Mouse (Mus musculus) liver, adult 2 months (tissue): Measurements from ENCODE around the gene Ryr3. TPM values are rescaled to one million over a fixed set of nuclear protein-coding genes. Genes with fewer than 3 reads are reported as not detected.

Source experiments
- DNase-seq: peaks from one replicate; pipeline ENCODE4 v3.0.0-alpha.2; 2011; ENCODE audit warnings: low read depth, low spot score; ENCODE audit errors: extremely low read depth
- H3K27ac ChIP-seq: fragments of 200-500 bp; replicated peaks from 2 replicates; pipeline ENCODE4 v1.5.1; 2012; ENCODE audit warnings: low read depth, mild to moderate bottlenecking, control low read depth, inconsistent platforms, low read length; ENCODE audit not compliant: insufficient read depth
- H3K27me3 ChIP-seq: fragments of 200-500 bp; 2 replicates; pipeline ENCODE4 v1.6.1; 2012; ENCODE audit warnings: mild to moderate bottlenecking, moderate library complexity, low read length, inconsistent platforms; ENCODE audit not compliant: control insufficient read depth, insufficient read depth
- H3K36me3 ChIP-seq: fragments of 200-500 bp; 2 replicates; pipeline ENCODE4 v1.6.1; 2012; ENCODE audit warnings: low read length, inconsistent platforms; ENCODE audit not compliant: control insufficient read depth, insufficient read depth
- H3K4me1 ChIP-seq: fragments of 200-500 bp; 2 replicates; pipeline ENCODE4 v1.6.1; 2011; ENCODE audit warnings: low read length; ENCODE audit not compliant: control insufficient read depth, insufficient read depth
- H3K4me3 ChIP-seq: fragments of 200-500 bp; 2 replicates; pipeline ENCODE4 v1.5.1; 2011; ENCODE audit warnings: low read depth, mild to moderate bottlenecking, control low read depth, low read length, moderate library complexity; ENCODE audit not compliant: insufficient read depth
- H3K79me2 ChIP-seq: fragments of 200-500 bp; 2 replicates; pipeline ENCODE4 v1.6.1; 2012; ENCODE audit warnings: inconsistent platforms, mild to moderate bottlenecking, low read length, moderate library complexity; ENCODE audit not compliant: control insufficient read depth, insufficient read depth
- H3K9ac ChIP-seq: fragments of 200-500 bp; 2 replicates; pipeline ENCODE4 v1.6.1; 2012; ENCODE audit warnings: low read depth, mild to moderate bottlenecking, control low read depth, inconsistent platforms, low read length
- CTCF ChIP-seq: fragments of 200-500 bp; IDR thresholded peaks from 2 replicates; pipeline ENCODE4 v1.5.1; 2011; ENCODE audit warnings: low read depth, low read length, control low read depth
- POLR2A ChIP-seq: fragments of 200-500 bp; IDR thresholded peaks from 2 replicates; pipeline ENCODE4 v1.6.1; 2011; ENCODE audit warnings: low read length, control low read depth; ENCODE audit not compliant: insufficient read depth; ENCODE audit errors: extremely low read depth
- WGBS: fragments of 180-500 bp; shearing (Covaris S2); methylation state at CpG from one replicate; pipeline ENCODE4 v1.1.7; 2018; 5-methylcytosine and 5-hydroxymethylcytosine counted together
- polyA plus RNA-seq: library from polyadenylated mRNA; depleted of rRNA; stranded (reverse); fragments of >200 nt; gene quantifications from 2 replicates; pipeline ENCODE4 v1.2.3, GENCODE M21; 2012
- total RNA-seq: library from RNA; depleted of rRNA; stranded (reverse); fragments of >200 nt; gene quantifications from 2 replicates; pipeline ENCODE4 v1.2.3, GENCODE M21; 2014

The Ryr3 gene
- total and polyA plus RNA-seq, 2 experiments: under 0.01 TPM; not detected in 1

GRCm38 (mm10) chr2:113119080-113119479 lies 97.8 kb downstream of the Ryr3 start:
- WGBS: 67% methylated on average over 1 of the region's 1 CpGs
- DNase-seq: no peak
- no peak overlapping the region for H3K4me3 ChIP-seq

GRCm38 (mm10) chr2:113116788-113117187 lies 100.1 kb downstream of the Ryr3 start:
- no peaks in the 10 kb centered on the region for H3K4me1 ChIP-seq
- H3K27ac ChIP-seq: no peak overlapping the region
- H3K9ac ChIP-seq: no peak overlapping the region
- DNase-seq: no peak
- 90% methylated on average over 2 of the region's 2 CpGs for WGBS
- H3K27me3 ChIP-seq: no peaks in the 10 kb centered on the region
- TF ChIP-seq POLR2A (no peak), CTCF (no peak)
- H3K36me3 ChIP-seq: no peaks in the 10 kb centered on the region
- no peaks in the 10 kb centered on the region for H3K79me2 ChIP-seq
- no peak overlapping the region for H3K4me3 ChIP-seq

More at GRCm38 (mm10) chr2:113119080-113119479, 97.8 kb downstream of the Ryr3 start:
- TF ChIP-seq POLR2A (no peak), CTCF (no peak)
- Histone ChIP-seq H3K36me3 (no peaks in the 10 kb centered on the region), H3K27me3 (no peaks in the 10 kb centered on the region), H3K79me2 (no peaks in the 10 kb centered on the region), H3K4me1 (no peaks in the 10 kb centered on the region), H3K9ac (no peak overlapping the region), H3K27ac (no peak overlapping the region)

- DNase-seq: no peak
Observed at GRCm38 (mm10) chr2:113115897-113116283, 101.0 kb downstream of the Ryr3 start.

DNA sequence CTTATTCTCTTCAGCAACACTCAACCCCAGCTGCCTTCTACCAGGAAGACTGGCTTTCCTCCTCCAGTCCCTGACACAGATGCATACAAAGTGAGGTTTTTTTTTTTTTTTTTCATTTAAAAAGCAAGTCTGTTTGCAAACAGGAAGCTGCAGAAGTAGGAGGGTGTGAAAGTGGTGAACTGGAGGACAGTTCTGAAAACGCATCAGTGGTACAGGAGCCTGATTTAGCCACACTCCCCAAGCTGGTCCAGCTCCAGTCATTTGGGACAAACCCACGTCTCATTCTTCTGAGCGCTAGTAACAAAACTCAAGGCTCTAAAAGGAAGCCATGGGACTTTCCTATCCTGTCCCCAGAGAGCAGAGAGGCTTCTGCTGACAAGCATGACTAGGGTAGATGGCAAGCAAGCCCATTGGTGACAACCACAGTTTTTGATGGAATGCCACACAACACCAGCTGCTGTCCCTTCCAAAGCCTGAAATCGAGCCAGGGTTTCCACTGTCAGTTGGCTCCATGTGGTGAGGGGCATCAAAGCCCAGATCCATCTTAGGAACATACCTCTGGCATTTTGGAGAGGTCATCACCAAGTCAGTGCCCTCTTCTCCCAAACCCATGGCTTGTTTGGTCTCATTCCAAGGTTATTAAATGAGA lies 101.5 kb downstream of the Ryr3 start:
- no peak for TF ChIP-seq POLR2A
- no peaks in the 10 kb centered on the region for H3K27me3 ChIP-seq
- H3K4me1 ChIP-seq: no peaks in the 10 kb centered on the region
- DNase-seq: no peak
- H3K27ac ChIP-seq: no peak overlapping the region
- no peak overlapping the region for H3K9ac ChIP-seq
- no peaks in the 10 kb centered on the region for H3K36me3 ChIP-seq
- 72% methylated on average over 4 of the region's 4 CpGs for WGBS
- H3K4me3 ChIP-seq: no peak overlapping the region
- no peaks in the 10 kb centered on the region for H3K79me2 ChIP-seq

More at GRCm38 (mm10) chr2:113115897-113116283, 101.0 kb downstream of the Ryr3 start:
- no peak overlapping the region for H3K4me3 ChIP-seq
- no peaks in the 10 kb centered on the region for H3K36me3 ChIP-seq
- H3K4me1 ChIP-seq: no peaks in the 10 kb centered on the region
- H3K27ac ChIP-seq: no peak overlapping the region
- H3K9ac ChIP-seq: no peak overlapping the region
- no peaks in the 10 kb centered on the region for H3K79me2 ChIP-seq
- no peak for TF ChIP-seq POLR2A
- no peak for TF ChIP-seq CTCF
- H3K27me3 ChIP-seq: no peaks in the 10 kb centered on the region
- WGBS: 81% methylated on average over 4 of the region's 4 CpGs

DNA sequence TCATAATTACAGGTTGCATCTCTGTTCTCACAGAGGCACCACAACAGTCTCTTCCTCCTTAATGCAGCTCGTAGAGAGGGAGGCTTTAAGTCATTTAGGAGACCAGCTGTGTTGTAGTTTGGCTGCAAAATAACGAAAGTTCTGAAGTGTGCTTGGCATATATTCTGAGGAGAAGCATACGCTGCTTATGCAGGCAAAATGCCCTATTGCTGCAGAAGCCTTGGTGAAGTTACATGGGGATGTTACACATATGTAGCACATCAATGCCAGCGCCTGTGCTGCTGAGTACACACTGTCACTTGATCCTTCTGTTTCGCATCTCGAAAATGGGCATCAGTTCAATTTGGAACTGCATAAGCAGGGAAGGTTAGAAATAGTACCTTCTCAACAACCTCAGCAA lies 112.3 kb downstream of the Ryr3 start:
- no peaks in the 10 kb centered on the region for H3K4me1 ChIP-seq
- no peaks in the 10 kb centered on the region for H3K36me3 ChIP-seq

DNA sequence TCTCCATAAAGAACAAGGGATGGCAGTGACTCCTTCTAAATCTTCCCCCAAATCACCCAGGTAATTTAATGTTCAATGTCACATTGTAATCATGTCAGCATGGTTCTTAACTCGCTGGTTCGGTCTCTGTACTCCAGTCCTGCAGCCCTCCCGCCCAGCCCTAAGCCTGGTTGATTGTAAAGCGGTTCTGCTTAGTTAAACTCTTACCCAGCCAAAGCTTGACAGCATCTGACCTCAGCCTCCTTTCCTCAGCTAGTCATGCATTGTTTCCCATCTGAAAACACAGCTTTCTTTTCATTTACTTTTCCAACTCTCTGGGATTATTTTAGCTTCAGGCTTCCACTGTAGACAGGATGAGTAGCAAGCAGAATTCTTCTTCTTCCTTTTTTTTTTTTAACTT lies 121.7 kb downstream of the Ryr3 start:
- no peak for DNase-seq
- H3K27me3 ChIP-seq: no peaks in the 10 kb centered on the region
- TF ChIP-seq POLR2A: no peak
- no peak for TF ChIP-seq CTCF
- H3K79me2 ChIP-seq: no peaks in the 10 kb centered on the region
- no peak overlapping the region for H3K27ac ChIP-seq
- H3K36me3 ChIP-seq: no peaks in the 10 kb centered on the region
- H3K4me3 ChIP-seq: no peak overlapping the region
- no peaks in the 10 kb centered on the region for H3K4me1 ChIP-seq
- 76% methylated on average over 4 of the region's 4 CpGs for WGBS
- no peak overlapping the region for H3K9ac ChIP-seq

More for the DNA sequence above, 112.3 kb downstream of the Ryr3 start:
- H3K27me3 ChIP-seq: no peaks in the 10 kb centered on the region
- 75% methylated on average over 6 of the region's 6 CpGs for WGBS
- DNase-seq: no peak
- H3K79me2 ChIP-seq: no peaks in the 10 kb centered on the region
- TF ChIP-seq POLR2A (no peak), CTCF (no peak)
- no peak overlapping the region for H3K4me3 ChIP-seq
- H3K9ac ChIP-seq: no peak overlapping the region
- no peak overlapping the region for H3K27ac ChIP-seq
